Mouse (Mus musculus) mesoderm, embryonic 11.5 days (tissue): ENCODE results near the gene Mgam.
"Not testable (repeated sequence)": the region's sequence is repeated elsewhere in the genome, so short reads cannot be mapped to it uniquely, and the experiment has no call there.

Experiments used
- DNase-seq: peaks from one replicate; pipeline ENCODE4 v3.0.0-alpha.2; 2012; ENCODE audit warnings: low read depth, low spot score

Mgam gene

GRCm38 (mm10) chr6:40728506-40728905 is 99.9 kb downstream of the Mgam start:
- not testable (repeated sequence) for DNase-seq

- DNase-seq, result no peak
These were observed 110.9 kb downstream of the Mgam start for GRCm38 (mm10) chr6:40739545-40739944.

DNA sequence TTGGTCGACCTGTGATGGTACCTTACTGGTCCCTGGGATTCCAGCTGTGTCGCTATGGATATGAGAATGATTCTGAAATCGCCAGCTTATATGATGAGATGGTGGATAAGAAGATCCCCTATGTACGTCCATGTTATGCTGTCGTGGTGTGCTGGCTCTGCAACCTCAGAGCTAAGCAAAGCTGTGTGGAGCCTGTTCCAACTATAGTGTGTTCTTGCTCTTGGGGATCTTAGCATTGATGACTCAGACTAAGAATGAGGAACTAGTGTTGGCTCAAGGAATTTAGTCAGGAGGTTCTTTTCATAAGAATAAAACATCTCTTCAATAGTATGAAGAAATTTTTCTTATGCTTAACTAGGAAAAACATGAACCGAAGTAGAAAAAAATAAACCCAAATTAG is 120.4 kb downstream of the Mgam start:
- not testable (repeated sequence) for DNase-seq

DNA sequence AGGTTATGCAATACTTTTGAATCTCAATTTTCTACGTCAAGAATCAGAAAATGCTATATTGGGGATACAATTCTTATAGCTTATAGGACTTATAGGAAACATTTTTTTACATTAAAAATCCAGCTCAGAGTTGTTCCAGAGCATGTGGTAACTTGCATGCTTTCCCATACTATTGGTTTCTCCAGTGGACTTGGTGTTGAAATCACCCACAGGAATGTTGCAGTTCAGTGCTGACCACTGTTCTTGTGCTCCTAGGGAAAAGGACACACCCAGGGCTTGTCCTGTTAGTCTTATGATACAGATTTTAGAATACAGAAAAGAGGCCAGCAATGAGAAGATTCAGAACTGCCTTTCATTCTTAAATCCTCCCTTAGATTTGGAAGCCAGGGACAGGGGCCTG is 127.3 kb downstream of the Mgam start:
- DNase-seq, result no peak

DNA sequence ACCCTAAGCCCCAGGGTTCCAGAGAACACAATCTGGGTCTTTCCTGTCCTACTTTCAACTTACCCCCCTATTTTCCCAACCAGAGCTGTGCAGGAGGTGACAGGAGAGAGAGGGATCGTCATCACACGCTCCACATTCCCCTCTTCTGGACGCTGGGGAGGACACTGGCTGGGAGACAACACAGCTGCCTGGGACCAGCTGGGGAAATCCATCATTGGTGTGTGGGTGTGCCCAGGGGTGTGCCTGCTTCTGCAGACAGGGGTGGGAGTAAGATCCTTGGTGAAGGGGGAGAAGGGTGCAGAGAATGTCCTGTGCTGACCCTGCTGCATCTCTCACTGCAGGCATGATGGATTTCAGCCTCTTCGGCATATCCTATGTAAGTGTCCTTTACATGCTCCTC is 128.7 kb downstream of the Mgam start:
- not testable (repeated sequence) for DNase-seq

DNA sequence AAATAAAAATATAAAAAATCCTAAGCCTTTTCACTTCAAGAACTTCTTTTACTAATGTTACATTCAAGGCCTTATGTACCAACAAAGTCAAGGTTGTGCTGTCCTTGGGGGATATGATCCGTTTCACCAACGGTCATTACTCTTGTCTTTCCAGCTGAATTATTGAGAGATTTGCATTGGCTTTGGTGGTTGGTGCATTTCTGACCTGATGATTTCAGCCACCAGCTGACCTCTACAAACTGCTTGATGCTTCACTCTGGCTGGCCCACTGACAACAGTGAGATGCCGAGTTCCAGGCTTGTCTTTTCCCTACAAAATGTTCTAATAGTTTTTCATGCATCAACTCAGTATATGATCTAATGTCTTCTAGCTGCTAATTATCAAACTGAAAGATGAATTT is 146.0 kb downstream of the Mgam start:
- no peak for DNase-seq

DNA sequence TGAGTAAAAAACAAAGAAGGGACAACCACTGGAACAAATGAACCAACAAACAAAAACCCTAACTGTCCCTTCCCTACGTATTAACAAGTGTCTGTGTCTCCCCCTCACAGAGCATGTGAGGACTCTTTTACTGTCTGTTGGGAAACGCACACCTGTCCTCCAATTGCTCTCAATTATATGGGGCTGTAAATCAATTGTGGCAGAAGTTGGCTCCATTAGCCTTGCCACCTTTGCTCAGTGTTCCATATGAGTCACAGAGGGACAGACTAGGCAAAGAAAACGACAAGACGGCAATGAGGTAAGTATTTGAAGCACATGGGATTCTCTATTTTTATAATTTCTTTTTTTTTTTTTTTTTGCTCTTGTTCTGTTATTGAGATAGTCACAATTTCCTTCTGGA is 149.8 kb downstream of the Mgam start:
- DNase-seq, result no peak

DNA sequence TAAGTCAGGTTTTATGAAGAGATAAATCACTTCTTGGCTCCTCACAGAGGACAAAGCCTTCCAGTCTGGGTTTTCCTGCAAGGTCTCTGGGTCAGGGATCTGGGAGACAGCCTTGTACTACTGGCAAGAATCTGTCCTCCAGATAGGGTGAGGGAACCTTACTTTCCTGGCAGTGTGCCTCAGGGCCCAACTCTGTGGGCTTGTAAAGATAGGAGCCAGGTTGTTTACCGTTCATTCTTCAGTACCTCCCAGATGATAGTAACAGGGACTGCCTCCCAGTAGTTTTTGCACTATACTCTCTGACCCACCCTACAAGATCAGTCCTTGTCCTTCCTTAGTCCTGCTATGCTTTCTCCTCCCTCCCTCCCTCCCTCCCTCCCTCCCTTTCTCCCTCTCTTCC is 155.0 kb downstream of the Mgam start:
- peak; percentile 3 for DNase-seq

DNA sequence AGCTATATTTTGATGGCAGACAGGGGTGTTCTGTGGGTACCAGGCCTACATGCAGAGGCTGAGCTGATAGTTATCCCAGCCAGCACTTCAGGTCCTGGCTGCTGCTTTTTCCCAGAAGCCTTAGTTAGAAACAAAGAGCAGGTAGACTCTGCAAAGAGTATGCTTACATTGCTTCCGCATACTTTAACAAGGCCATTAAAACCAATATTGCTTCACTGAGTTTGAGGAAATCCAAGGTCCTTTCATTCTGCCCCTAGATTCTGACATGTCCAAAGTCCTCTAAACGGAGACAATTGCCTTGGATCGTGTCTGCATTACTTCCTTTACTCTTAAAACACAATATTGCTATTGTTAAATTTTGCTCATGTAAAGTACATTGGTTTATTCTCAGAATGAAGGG is 155.7 kb downstream of the Mgam start:
- no peak for DNase-seq

GRCm38 (mm10) chr6:40795077-40795812 is 166.6 kb downstream of the Mgam start:
- no peak for DNase-seq

- no peak for DNase-seq
These were observed 189.7 kb downstream of the Mgam start for GRCm38 (mm10) chr6:40818237-40818902.
